Mouse (Mus musculus) CH12.LX (cell line): ENCODE measurements around the gene Rnf208.

Experiments
- CHD2 ChIP-seq: IDR thresholded peaks from 2 replicates; pipeline ENCODE4 v1.6.1; 2011; ENCODE audit warnings: low read length, improper control_type of control experiment
- CTCF ChIP-seq, 2 experiments: IDR thresholded peaks in 1 of 2; conservative IDR thresholded peaks in 1 of 2; 2 replicates each; pipeline ENCODE4 v1.5.1; 2011 to 2012; ENCODE audit warnings: low read depth in 2 of 2, low read length in 2 of 2, improper control_type of control experiment in 1 of 2, inconsistent platforms in 1 of 2, mild to moderate bottlenecking in 1 of 2, moderate library complexity in 1 of 2
- MAFK ChIP-seq: IDR thresholded peaks from 2 replicates; pipeline ENCODE4 v1.6.1; 2011; ENCODE audit warnings: low read length, improper control_type of control experiment; ENCODE audit not compliant: insufficient replicate concordance
- POLR2A ChIP-seq: IDR thresholded peaks from 2 replicates; pipeline ENCODE4 v1.6.1; 2011; ENCODE audit warnings: low read depth, mild to moderate bottlenecking, improper control_type of control experiment, low read length
- TCF12 ChIP-seq: IDR thresholded peaks from 2 replicates; pipeline ENCODE4 v1.6.1; 2014; ENCODE audit warnings: low read depth, mild to moderate bottlenecking, inconsistent platforms, low read length, improper control_type of control experiment
- USF1 ChIP-seq: IDR thresholded peaks from 2 replicates; pipeline ENCODE4 v1.6.1; 2014; ENCODE audit warnings: low read depth, mild to moderate bottlenecking, inconsistent platforms, low read length, improper control_type of control experiment
- ZKSCAN1 ChIP-seq: IDR thresholded peaks from 2 replicates; pipeline ENCODE4 v1.6.1; 2012; ENCODE audit warnings: low read depth, inconsistent platforms, low read length, improper control_type of control experiment, borderline replicate concordance

DNA sequence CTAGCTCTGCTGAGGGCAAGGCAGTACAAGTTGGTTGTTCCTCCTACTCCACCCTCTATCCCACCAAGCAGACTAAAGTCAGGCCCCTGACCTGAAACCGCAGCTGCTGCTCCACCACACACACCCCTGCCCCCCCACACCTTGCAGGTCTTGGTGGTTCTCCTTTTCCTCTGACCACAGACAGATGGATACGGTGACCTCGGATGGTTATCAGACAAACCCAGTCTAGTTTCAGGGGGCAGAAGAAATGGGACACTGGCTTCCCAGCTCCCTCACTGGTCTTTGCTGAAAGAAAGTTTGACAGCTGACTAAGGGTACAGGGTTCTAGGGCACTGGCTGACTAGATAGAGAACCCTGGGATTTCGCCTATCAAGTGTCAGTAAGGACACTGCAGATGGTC lies 8.6 kb upstream of the Rnf208 start:
- TF ChIP-seq CTCF (conservative IDR thresholded peaks at IDR 0.05 in 1 of 2, IDR thresholded peaks at IDR 0.05 in 1 of 2; ENCODE audit: low read depth in 2 of 2, low read length in 2 of 2) = no peak
- no peak for TF ChIP-seq MAFK
- TF ChIP-seq CHD2 = no peak
- no peak for TF ChIP-seq POLR2A
- TF ChIP-seq USF1 = no peak
- no peak for TF ChIP-seq TCF12
- TF ChIP-seq ZKSCAN1 = no peak
